Mouse (Mus musculus) lung, postnatal 0 days (tissue): ENCODE measurements around the gene Usp39.

Experiments
- CTCF ChIP-seq: IDR thresholded peaks from 2 replicates; pipeline ENCODE4 v1.5.1; 2016; ENCODE audit warnings: antibody characterized with exemption, mild to moderate bottlenecking
- EP300 ChIP-seq: IDR thresholded peaks from 2 replicates; pipeline ENCODE4 v1.6.1; 2016; ENCODE audit warnings: antibody characterized with exemption, mild to moderate bottlenecking, control low read depth

DNA sequence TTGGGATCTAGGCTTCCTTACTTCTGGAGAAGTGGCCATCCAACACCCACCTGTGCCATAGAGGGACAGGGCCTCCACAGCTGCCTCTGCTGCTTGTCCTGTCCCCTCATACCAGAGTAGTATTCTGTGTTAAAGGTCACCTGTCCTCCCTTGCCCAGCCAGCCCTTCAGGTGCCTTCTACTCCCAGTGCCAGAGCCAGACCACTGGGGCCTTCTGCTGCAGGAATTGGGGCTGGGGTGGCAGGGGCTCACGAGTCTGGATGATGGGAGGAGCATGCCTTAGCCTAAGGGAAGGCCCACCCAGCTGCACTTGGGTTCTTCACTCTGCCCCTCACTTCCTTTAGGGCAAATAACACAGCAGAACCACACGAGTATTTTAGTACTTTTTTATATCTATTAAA, 14.4 kb upstream of the Usp39 start:
- TF ChIP-seq CTCF (no peak), EP300 (no peak)
